Mouse (Mus musculus): ENCODE results near the gene Ap4s1. TPM values are rescaled to one million over a fixed set of nuclear protein-coding genes. Genes with fewer than 3 reads are reported as not detected.

Ap4s1 gene
- polyA plus RNA-seq, 1 experiment from 2014 or later: 58.2 TPM

Other genes starting within 250 kb of the Ap4s1 start
- gene Coch, start 97.7 kb upstream of the Ap4s1 start, polyA plus RNA-seq (2015; fragmentation: Nextera tagmentation; extraction: Ambion mirVana): 13.0 and 16.5 TPM in 2 replicates
- gene Strn3, start 864 bp downstream of the Ap4s1 start, polyA plus RNA-seq (2015; fragmentation: Nextera tagmentation; extraction: Ambion mirVana): 34.4 and 34.7 TPM in 2 replicates
- 36.0 and 37.6 TPM in 2 replicates for gene Hectd1, start 138.5 kb downstream of the Ap4s1 start, polyA plus RNA-seq (2015; fragmentation: Nextera tagmentation; extraction: Ambion mirVana)